Mouse (Mus musculus) cortical plate, adult 2 months (tissue): ENCODE measurements around the gene Xpo4. TPM values are rescaled to one million over a fixed set of nuclear protein-coding genes. Genes with fewer than 3 reads are reported as not detected.

Source experiments
- H3K27ac ChIP-seq: fragments of 200-500 bp; 2 replicates; pipeline ENCODE4 v1.5.1; 2012; ENCODE audit warnings: low read length, control low read depth, inconsistent platforms; ENCODE audit not compliant: insufficient read depth
- H3K4me1 ChIP-seq: fragments of 200-500 bp; 2 replicates; pipeline ENCODE4 v1.6.1; 2011; ENCODE audit warnings: low read length; ENCODE audit not compliant: control insufficient read depth, insufficient read depth
- H3K4me3 ChIP-seq: fragments of 200-500 bp; 2 replicates; pipeline ENCODE4 v1.5.1; 2011; ENCODE audit warnings: mild to moderate bottlenecking, low read length, control low read depth; ENCODE audit not compliant: insufficient read depth
- CTCF ChIP-seq: fragments of 200-500 bp; IDR thresholded peaks from 2 replicates; pipeline ENCODE4 v1.5.1; 2011; ENCODE audit warnings: mild to moderate bottlenecking, control low read depth, low read length; ENCODE audit not compliant: insufficient read depth; ENCODE audit errors: extremely low read depth
- POLR2A ChIP-seq: fragments of 200-500 bp; IDR thresholded peaks from 2 replicates; pipeline ENCODE4 v1.6.1; 2011; ENCODE audit warnings: mild to moderate bottlenecking, low read length, control low read depth; ENCODE audit not compliant: insufficient read depth; ENCODE audit errors: extremely low read depth
- polyA plus RNA-seq: library from polyadenylated mRNA; depleted of rRNA; stranded (reverse); fragments of >200 nt; gene quantifications from 2 replicates; pipeline ENCODE4 v1.2.3, GENCODE M21; 2012; rRNA removed

Xpo4 gene
- polyA plus RNA-seq, 1 experiment, result 7.1 TPM

GRCm38 (mm10) chr14:57533841-57534240 is 131.4 kb downstream of the Xpo4 start:
- H3K27ac ChIP-seq, result no peak overlapping the region
- no peak overlapping the region for H3K4me3 ChIP-seq
- TF ChIP-seq CTCF (no peak), POLR2A (no peak)
- peaks cover 13% of the 10 kb centered on the region for H3K4me1 ChIP-seq

- peak; percentile 60 for TF ChIP-seq CTCF
- no peak for TF ChIP-seq POLR2A
- Histone ChIP-seq H3K27ac (no peak overlapping the region), H3K4me1 (peaks cover 13% of the 10 kb centered on the region), H3K4me3 (no peak overlapping the region)
These were observed 132.0 kb downstream of the Xpo4 start for GRCm38 (mm10) chr14:57533214-57533613.

- H3K4me1 ChIP-seq, result peaks cover 14% of the 10 kb centered on the region
- TF ChIP-seq POLR2A (no peak), CTCF (no peak)
- H3K4me3 ChIP-seq, result no peak overlapping the region
- no peak overlapping the region for H3K27ac ChIP-seq
These were observed 132.7 kb downstream of the Xpo4 start for GRCm38 (mm10) chr14:57532577-57532976.

- H3K27ac ChIP-seq, result no peak overlapping the region
These were observed 135.3 kb downstream of the Xpo4 start for GRCm38 (mm10) chr14:57529786-57530515.

GRCm38 (mm10) chr14:57529086-57529785 is 136.0 kb downstream of the Xpo4 start:
- H3K4me1 ChIP-seq, result peaks cover 9% of the 10 kb centered on the region; the same call in 1 of the 2 replicates
- TF ChIP-seq POLR2A (0 out of 2 replicates have a peak, but pooled peaks have one; percentile 18), CTCF (no peak)
- H3K27ac ChIP-seq, result peak overlapping the region; percentile 69
- no peak overlapping the region for H3K4me3 ChIP-seq

More at GRCm38 (mm10) chr14:57529786-57530515, 135.3 kb downstream of the Xpo4 start:
- H3K4me1 ChIP-seq, result peaks cover 13% of the 10 kb centered on the region; the same call in 1 of the 2 replicates
- TF ChIP-seq POLR2A (no peak), CTCF (no peak)
- H3K4me3 ChIP-seq, result no peak overlapping the region

- TF ChIP-seq CTCF, result no peak
- no peak for TF ChIP-seq POLR2A
- Histone ChIP-seq H3K27ac (peak overlapping the region; percentile 54), H3K4me1 (peaks cover 9% of the 10 kb centered on the region; the same call in 1 of the 2 replicates), H3K4me3 (no peak overlapping the region)
These were observed 137.6 kb downstream of the Xpo4 start for GRCm38 (mm10) chr14:57527598-57527997.

Other genes starting within 250 kb of the Xpo4 start
- 17.2 and 18.5 TPM in 2 replicates for gene Ift88, start 241.4 kb downstream of the Xpo4 start, polyA plus RNA-seq
- 23.9 and 24.8 TPM in 2 replicates for gene Il17d, start 140.7 kb downstream of the Xpo4 start, polyA plus RNA-seq
- 49.3 and 53.2 TPM in 2 replicates for gene Eef1akmt1, start 93.8 kb downstream of the Xpo4 start, polyA plus RNA-seq
- gene Gm49361, start 80.7 kb upstream of the Xpo4 start, polyA plus RNA-seq, result not detected in 2 replicates
- 14.4 and 16.7 TPM in 2 replicates for gene Lats2, start 93.0 kb upstream of the Xpo4 start, polyA plus RNA-seq
- 25.6 and 37.8 TPM in 2 replicates for gene Sap18, start 132.8 kb upstream of the Xpo4 start, polyA plus RNA-seq
- 0.62 and 0.67 TPM in 2 replicates for gene Ska3, start 160.8 kb upstream of the Xpo4 start, polyA plus RNA-seq
- gene Mrpl57, start 160.8 kb upstream of the Xpo4 start, polyA plus RNA-seq, result 61.4 and 65.6 TPM in 2 replicates
- 28.2 and 28.7 TPM in 2 replicates for gene Zdhhc20, start 224.8 kb upstream of the Xpo4 start, polyA plus RNA-seq